Mouse (Mus musculus) cerebellum, adult 2 months (tissue): ENCODE results near the gene Lyz2. TPM values are rescaled to one million over a fixed set of nuclear protein-coding genes. Genes with fewer than 3 reads are reported as not detected.
"Not testable (repeated sequence)": the region's sequence is repeated elsewhere in the genome, so short reads cannot be mapped to it uniquely, and the experiment has no call there.

Experiments
- DNase-seq, 2 experiments: peaks; one replicate each; pipeline ENCODE4 v3.0.0; 2021
- H3K27ac ChIP-seq: fragments of 200-500 bp; 2 replicates; pipeline ENCODE4 v1.5.1; 2012; ENCODE audit warnings: low read length, control low read depth, inconsistent platforms; ENCODE audit not compliant: insufficient read depth
- H3K27me3 ChIP-seq: fragments of 200-500 bp; 2 replicates; pipeline ENCODE4 v1.6.1; 2012; ENCODE audit warnings: inconsistent platforms, mild to moderate bottlenecking, low read length, moderate library complexity; ENCODE audit not compliant: control insufficient read depth, insufficient read depth
- H3K4me1 ChIP-seq: fragments of 200-500 bp; 2 replicates; pipeline ENCODE4 v1.6.1; 2011; ENCODE audit warnings: low read length; ENCODE audit not compliant: control insufficient read depth, insufficient read depth
- H3K4me3 ChIP-seq: fragments of 200-500 bp; replicated peaks from 2 replicates; pipeline ENCODE3; 2011; ENCODE audit warnings: mild to moderate bottlenecking, low read depth, low read length, control low read depth; ENCODE audit not compliant: insufficient read depth
- CTCF ChIP-seq: fragments of 200-500 bp; IDR thresholded peaks from 2 replicates; pipeline ENCODE4 v1.5.1; 2011; ENCODE audit warnings: low read depth, mild to moderate bottlenecking, control low read depth, low read length, moderate library complexity, borderline replicate concordance; ENCODE audit not compliant: insufficient read depth
- POLR2A ChIP-seq: fragments of 200-500 bp; IDR thresholded peaks from 2 replicates; pipeline ENCODE4 v1.6.1; 2011; ENCODE audit warnings: low read length, control low read depth, borderline replicate concordance; ENCODE audit not compliant: insufficient read depth
- WGBS: fragments of 180-500 bp; shearing (Covaris S2); methylation state at CpG from one replicate; pipeline ENCODE4 v1.1.7; 2018; 5-methylcytosine and 5-hydroxymethylcytosine counted together
- polyA plus RNA-seq: library from polyadenylated mRNA; depleted of rRNA; stranded (reverse); fragments of >200 nt; gene quantifications from 2 replicates; pipeline ENCODE4 v1.2.3, GENCODE M21; 2012

The Lyz2 gene
- polyA plus RNA-seq, 1 experiment: 11.3 TPM

DNA sequence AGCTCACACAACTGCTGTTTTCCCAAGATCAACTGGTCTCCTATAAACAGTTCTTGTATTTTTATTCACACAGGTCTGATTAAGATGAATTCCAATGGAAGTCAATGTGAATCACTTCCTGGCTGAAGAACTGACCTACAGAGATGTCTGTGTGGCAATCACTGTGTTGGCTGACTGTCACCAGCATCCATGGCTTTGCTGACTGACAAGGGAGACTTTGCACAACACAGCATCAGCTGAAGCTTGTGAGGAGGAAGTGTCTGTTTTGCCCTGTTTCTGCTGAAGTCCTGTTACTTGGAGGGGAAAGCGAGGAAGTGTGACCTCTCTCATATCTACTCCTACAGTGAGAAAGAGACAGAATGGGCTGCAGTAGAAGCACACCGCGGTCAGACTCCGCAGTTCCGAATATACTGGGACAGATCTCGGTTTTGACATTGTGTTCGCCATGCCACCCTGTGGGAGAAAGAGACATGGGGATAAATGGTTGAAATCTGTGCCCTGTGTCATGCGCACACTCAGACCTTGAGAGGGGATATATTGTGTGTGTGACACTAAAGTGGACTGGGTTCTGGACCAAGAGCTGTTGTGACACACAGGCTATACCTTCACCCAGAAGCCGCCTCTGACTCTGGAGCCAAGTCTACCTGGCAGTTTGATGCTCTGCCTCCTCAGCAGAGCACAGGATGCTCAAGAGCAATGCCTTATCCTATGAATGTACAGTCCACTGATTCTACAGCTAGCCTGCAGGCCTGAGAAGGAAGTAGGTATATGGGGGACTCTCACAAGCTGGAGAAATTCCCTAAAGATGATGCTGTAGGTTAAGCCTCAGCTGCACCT, 6.3 kb upstream of the Lyz2 start:
- Histone ChIP-seq H3K27ac (no peak overlapping the region), H3K4me1 (no peaks in the 10 kb centered on the region), H3K4me3 (no peak overlapping the region), H3K27me3 (no peaks in the 10 kb centered on the region)
- 93% methylated on average over 9 of the region's 9 CpGs for WGBS
- DNase-seq: no peak
- no peak for TF ChIP-seq CTCF
- TF ChIP-seq POLR2A: no peak

DNA sequence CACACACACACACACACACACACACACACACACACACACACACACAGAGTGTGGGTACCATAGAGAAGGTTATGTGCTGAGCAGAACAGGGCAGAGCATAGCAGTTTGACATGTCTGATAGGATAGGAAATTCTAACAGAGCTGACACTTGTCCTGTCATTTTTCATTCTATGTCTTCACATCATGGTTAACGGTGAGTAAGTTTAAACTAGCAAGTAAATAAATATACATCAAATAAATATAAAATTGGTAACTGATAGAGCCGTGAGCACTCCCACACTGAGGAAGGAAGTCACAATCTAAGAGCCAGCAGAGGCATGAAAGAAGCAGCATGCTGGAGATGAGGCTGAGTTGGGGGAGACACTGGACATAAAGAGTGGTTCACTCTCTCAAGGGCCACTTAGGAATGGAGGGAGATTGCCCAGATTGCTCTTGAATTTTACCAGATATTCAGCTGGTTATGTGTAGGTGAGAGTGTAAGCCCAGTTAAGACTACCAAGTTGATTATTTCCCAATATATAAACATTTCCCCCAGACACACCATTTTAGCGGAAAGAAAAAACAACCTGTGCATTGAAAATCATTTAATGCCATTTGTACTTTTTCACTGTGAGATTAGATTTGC, 5.2 kb upstream of the Lyz2 start:
- H3K27me3 ChIP-seq: no peaks in the 10 kb centered on the region
- H3K27ac ChIP-seq: no peak overlapping the region
- no peak overlapping the region for H3K4me3 ChIP-seq
- 85% methylated on average over 3 of the region's 3 CpGs for WGBS
- no peaks in the 10 kb centered on the region for H3K4me1 ChIP-seq
- no peak for DNase-seq
- no peak for TF ChIP-seq CTCF
- no peak for TF ChIP-seq POLR2A

DNA sequence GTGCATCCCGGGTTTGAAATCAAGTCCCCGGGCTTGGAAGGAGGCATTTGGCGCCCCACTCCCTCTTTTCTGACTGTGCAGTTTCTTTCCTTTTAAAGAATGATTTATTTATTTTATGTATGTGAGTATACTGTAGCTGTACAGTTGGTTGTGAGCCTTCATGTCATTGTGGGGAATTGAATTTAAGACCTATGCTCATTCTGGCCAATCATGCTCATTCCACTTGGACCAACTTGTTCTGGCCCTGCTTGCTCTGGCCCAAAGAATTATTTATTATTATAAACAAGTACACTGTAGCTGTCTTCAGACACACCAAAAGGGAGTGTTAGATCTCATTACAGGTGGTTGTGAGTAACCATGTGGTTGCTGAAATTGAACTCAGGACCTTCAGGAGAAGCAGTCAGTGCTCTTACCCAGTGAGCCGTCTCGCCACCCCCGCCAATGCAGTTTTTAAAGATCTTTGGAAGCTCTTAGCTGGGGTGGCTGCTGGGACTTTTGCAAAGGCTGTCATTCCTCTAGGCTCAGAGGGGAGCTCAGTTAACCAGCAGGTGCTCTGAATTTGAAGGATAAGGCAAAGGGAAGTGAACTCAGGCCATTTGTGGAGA, 4.3 kb upstream of the Lyz2 start:
- Histone ChIP-seq H3K4me3 (no peak overlapping the region), H3K27me3 (no peaks in the 10 kb centered on the region), H3K4me1 (no peaks in the 10 kb centered on the region), H3K27ac (no peak overlapping the region)
- 92% methylated on average over 6 of the region's 6 CpGs for WGBS
- no peak for TF ChIP-seq POLR2A
- no peak for TF ChIP-seq CTCF
- no peak for DNase-seq

DNA sequence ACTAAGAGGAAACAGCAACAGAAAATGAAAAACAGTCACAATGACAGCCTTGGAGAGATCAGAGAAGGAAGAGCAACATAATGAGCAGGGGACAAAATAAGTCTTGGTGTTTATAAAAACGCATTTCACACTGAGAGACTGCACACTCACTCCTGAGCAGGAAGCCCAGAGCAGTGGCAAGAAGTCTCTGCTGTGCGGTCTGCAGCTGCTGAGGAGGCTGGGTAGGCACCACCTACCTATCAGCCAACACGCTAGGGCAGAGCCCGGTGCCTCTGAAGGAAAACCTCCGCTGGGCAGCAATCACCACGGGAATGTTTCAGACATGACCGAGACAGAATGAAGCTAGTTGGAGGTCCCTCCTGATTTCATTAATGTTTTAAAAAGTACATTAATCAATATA, 3.5 kb upstream of the Lyz2 start:
- WGBS: 88% methylated on average over 4 of the region's 7 CpGs
- not testable (repeated sequence) for H3K27me3 ChIP-seq, H3K4me3 ChIP-seq, DNase-seq, H3K4me1 ChIP-seq, H3K27ac ChIP-seq

DNA sequence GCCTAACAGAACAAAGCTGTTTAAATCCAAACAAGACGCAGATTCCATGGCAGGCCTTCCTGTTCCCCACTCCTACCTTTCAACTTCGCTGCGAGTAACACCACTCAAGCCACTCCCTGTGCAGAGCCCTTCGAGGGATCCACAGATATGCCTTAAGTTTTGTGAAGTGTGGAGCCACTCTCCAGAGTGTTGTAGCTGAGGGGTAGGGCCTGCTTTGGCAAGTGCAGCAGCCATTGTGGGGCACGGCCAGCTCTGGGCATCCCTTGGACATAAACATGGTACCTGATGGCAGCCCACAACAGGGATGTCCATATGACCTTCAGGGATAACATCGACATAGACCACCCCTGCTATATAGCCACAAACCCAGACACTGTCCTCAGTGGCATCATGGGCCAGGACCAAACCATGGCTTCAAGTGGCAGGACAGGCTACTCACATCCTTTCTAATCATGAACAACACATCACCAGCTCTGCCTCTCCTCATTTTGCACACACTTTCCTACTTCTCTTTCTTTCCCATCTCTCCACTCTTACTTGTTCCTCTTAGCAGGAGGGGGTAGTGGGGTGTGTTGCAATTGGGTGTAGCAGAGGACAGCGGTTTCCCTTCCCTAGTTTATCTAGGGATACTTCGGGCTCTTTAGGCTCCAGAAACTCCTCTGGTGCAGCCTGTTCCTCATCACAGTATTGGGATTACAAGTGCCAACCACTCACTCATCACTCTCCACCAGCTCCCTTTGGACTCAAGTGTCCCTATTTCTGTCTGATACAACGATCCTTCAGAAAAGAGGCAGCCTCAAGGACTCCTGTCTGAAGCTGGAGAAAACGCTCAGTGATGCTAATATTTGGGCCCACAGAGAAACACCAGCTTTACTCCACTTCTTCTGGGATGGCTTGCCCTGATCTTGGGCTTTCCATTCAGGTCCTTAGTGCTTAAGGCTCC, 2.7 kb upstream of the Lyz2 start:
- DNase-seq: no peak
- no peak for TF ChIP-seq CTCF
- TF ChIP-seq POLR2A: no peak
- no peak overlapping the region for H3K4me3 ChIP-seq
- no peaks in the 10 kb centered on the region for H3K4me1 ChIP-seq
- no peaks in the 10 kb centered on the region for H3K27me3 ChIP-seq
- no peak overlapping the region for H3K27ac ChIP-seq
- WGBS: 90% methylated on average over 10 of the region's 10 CpGs

DNA sequence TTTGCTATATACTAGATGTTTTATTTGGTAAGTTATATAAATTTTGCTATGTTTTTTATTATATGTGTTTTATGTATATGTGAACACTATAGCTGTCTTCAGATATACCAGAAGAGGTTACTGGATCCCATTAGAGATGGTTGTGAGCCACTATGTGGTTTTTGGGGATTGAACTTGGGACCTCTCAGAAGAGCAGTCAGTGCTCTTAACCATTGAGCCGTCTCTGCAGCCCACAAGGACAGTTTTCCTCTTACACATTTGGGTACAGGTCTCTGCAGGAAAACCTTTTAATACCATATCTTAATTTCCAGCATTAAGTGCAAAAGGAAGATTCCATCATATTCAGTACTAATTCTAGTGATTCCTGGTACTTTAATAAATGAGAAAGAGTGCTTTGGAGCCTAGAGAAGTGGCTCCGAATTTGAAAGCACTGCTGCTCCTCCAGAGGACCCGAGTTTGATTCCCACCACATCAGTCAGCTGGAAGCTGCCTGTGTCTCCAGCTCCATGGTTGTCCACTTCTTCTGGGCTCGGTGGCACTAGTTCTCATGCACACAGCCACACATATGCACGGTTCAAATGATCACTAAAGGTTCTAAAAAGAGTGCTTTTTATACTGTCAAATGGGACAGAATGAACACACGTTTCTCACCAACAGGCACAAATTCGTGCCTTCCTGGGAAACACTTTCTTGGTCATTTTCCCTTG, 1.9 kb upstream of the Lyz2 start:
- WGBS: 84% methylated on average over 7 of the region's 7 CpGs
- TF ChIP-seq CTCF: no peak
- no peak for TF ChIP-seq POLR2A
- DNase-seq: no peak
- Histone ChIP-seq H3K4me1 (no peaks in the 10 kb centered on the region), H3K27ac (no peak overlapping the region), H3K4me3 (no peak overlapping the region), H3K27me3 (no peaks in the 10 kb centered on the region)

DNA sequence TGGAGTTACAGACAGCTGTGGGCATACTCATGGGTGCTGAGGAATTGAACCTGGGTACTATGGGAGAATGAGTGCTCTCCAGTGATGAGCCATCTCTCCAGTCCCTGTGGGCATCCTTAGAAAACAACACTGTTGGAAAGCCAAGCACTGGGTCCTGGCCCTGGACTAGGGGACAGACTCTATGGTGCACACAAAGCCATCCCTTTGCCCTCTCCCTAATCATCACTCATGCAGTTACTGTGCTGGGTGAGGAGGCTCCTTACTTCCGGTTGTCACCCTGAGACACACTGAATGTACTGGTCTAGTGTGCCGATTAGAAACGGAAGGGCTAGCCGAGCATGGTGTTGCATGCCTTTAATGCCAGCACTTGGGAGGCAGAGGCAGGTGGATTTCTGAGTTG, 1.1 kb upstream of the Lyz2 start:
- not testable (repeated sequence) for DNase-seq, H3K4me1 ChIP-seq, H3K4me3 ChIP-seq, H3K27ac ChIP-seq, H3K27me3 ChIP-seq
- WGBS: 77% methylated on average over 4 of the region's 4 CpGs
